Mouse (Mus musculus) neural tube, embryonic 12.5 days (tissue): ENCODE results near the gene Ppp2r5a. TPM values are rescaled to one million over a fixed set of nuclear protein-coding genes. Genes with fewer than 3 reads are reported as not detected.

Experiments used
- ATAC-seq: fragments of 200-750 bp; cut with Nextera tagmentation; 2 replicates; pipeline ENCODE4 v1.8.0; 2017; ENCODE audit warnings: low read depth, mild to moderate bottlenecking, moderate TSS enrichment, moderate library complexity; ENCODE audit not compliant: low FRiP score
- H3K27ac ChIP-seq: fragments of 300-500 bp; sonication (generic); 2 replicates; pipeline ENCODE4 v1.5.1; 2016
- H3K27me3 ChIP-seq: fragments of 300-500 bp; sonication (generic); replicated peaks from 2 replicates; pipeline ENCODE4 v1.6.1; 2016; ENCODE audit warnings: mild to moderate bottlenecking
- H3K36me3 ChIP-seq: fragments of 300-500 bp; sonication (generic); 2 replicates; pipeline ENCODE4 v1.6.1; 2016; ENCODE audit warnings: mild to moderate bottlenecking
- H3K4me1 ChIP-seq: fragments of 300-500 bp; sonication (generic); 2 replicates; pipeline ENCODE4 v1.6.1; 2016
- H3K4me2 ChIP-seq: fragments of 300-500 bp; sonication (generic); replicated peaks from 2 replicates; pipeline ENCODE4 v1.6.1; 2016; ENCODE audit warnings: mild to moderate bottlenecking
- H3K4me3 ChIP-seq: fragments of 300-500 bp; sonication (generic); 2 replicates; pipeline ENCODE4 v1.5.1; 2016
- H3K9ac ChIP-seq: fragments of 300-500 bp; sonication (generic); 2 replicates; pipeline ENCODE4 v1.6.1; 2016; ENCODE audit warnings: mild to moderate bottlenecking
- H3K9me3 ChIP-seq: fragments of 300-500 bp; sonication (generic); 2 replicates; pipeline ENCODE4 v1.6.1; 2016; ENCODE audit warnings: mild to moderate bottlenecking
- WGBS: fragments of 180-500 bp; shearing (Covaris S2); methylation state at CpG from one replicate; pipeline ENCODE4 v1.1.7; 2016; 5-methylcytosine and 5-hydroxymethylcytosine counted together
- polyA plus RNA-seq: library from polyadenylated mRNA; unstranded; fragments of >200 nt; fragmentation: Nextera tagmentation; extraction: Ambion mirVana; gene quantifications from 2 replicates; pipeline ENCODE4 v1.2.1, GENCODE M21; 2016

Ppp2r5a gene
- polyA plus RNA-seq, 1 experiment from 2014 or later = 16.2 TPM

DNA sequence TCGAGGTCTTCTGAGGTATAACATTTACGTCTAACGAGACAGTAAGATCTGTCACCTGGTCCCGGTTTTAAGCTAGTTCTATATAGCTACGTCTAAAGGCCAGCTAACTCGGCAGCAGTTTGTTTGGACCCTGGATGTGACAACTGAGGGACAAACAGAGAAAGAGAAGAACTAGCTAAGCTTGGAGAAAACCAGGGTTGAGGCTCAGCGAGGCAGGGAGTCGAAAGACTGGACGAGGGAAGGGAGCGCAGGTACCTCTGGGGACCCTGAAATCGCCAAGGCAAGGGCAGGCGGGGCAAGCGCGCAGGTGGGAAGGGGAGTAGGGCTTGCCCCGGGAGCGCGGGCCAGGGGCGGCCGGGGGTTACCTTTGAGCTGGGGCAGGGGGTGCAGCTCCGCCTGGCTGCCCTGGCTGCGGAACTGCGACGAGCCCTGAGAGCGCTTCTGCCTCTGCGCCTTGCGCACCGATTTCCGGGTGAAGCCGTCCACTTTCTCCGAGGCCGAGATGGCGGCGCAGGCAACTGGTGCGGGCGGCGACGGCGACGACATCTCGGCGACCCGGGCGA is 7.1 kb downstream of the Ppp2r5a start:
- peak overlapping the region; percentile 76 for H3K4me3 ChIP-seq
- no peaks in the 10 kb centered on the region for H3K9me3 ChIP-seq
- whole genome bisulfite sequencing = under 1% methylated on average over 35 of the region's 43 CpGs
- H3K4me2 ChIP-seq = peak overlapping the region; percentile 80
- H3K36me3 ChIP-seq = no peaks in the 10 kb centered on the region
- H3K27ac ChIP-seq = peak overlapping the region; percentile 72; the same call in 1 of the 2 replicates
- H3K9ac ChIP-seq = peak overlapping the region; percentile 72
- no peak for ATAC-seq
- 0 out of 2 replicates have a peak, but pooled peaks cover 3% of the 10 kb centered on the region for H3K4me1 ChIP-seq
- H3K27me3 ChIP-seq = no peaks in the 10 kb centered on the region

DNA sequence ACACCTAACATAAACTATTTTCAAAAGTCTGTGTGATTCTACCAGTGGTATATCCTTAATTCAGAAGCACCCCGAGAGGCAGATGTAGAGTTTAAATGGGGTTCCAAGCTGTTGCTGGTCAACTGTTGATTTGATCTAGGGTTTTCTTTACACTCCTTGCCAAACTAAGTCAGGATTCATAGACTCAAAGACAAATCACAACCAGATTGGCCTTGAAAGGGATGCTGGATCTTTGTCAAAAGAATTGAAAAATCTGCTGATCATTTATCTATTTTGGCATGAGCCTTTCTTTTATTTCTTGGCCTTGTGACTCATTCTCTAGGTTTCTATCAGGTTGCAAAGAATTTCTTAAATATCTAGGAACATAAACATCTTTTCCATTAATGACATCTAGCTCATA is 7.9 kb downstream of the Ppp2r5a start:
- WGBS = 44% methylated on average over 1 of the region's 1 CpGs
- Histone ChIP-seq H3K4me1 (0 out of 2 replicates have a peak, but pooled peaks cover 3% of the 10 kb centered on the region), H3K9ac (no peak overlapping the region), H3K36me3 (no peaks in the 10 kb centered on the region), H3K27ac (no peak overlapping the region), H3K4me3 (no peak overlapping the region), H3K27me3 (no peaks in the 10 kb centered on the region), H3K9me3 (no peaks in the 10 kb centered on the region), H3K4me2 (peak overlapping the region; percentile 80)
- no peak for ATAC-seq

DNA sequence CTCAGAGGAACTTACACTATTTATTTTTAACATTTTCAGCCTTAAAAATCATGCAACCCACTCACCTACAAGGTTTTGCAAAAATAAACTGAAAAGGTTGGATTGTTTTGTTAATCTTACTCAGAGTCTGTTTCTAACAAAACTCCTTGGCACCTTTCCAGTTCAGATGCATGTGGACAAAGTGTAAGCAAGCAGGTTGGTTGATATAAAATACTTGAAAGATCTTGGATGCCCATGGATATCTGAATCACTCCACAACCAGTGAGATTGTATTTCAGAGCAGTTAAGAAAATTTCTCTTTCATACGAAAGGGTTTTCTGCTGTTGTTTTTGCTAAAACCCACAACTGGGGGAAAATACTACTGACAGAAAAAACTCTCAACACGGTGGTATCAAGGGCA is 8.9 kb downstream of the Ppp2r5a start:
- Histone ChIP-seq H3K4me3 (no peak overlapping the region), H3K9ac (no peak overlapping the region), H3K27ac (no peak overlapping the region), H3K36me3 (no peaks in the 10 kb centered on the region), H3K4me1 (0 out of 2 replicates have a peak, but pooled peaks cover 3% of the 10 kb centered on the region), H3K27me3 (no peaks in the 10 kb centered on the region), H3K4me2 (no peak overlapping the region), H3K9me3 (no peaks in the 10 kb centered on the region)
- no peak for ATAC-seq
- 71% methylated on average over 2 of the region's 2 CpGs for WGBS

DNA sequence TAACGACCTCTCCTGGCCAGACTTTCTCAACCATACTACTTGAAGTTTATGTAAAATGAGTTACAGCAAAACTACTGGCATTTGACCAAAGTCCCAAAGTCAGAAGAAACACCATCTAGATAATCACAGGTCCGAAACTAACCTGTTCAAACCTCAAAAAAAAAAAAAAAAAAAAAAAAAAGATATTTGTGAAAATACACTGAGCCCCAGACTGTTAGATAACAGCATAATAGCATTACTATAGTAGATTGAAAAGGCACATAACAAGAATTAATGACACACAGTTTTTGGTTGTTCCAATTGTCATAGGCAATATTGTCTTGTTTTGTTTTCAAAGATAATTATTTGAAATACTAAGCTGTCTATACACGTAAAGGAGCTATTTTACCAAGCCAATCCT is 9.5 kb downstream of the Ppp2r5a start:
- no peak overlapping the region for H3K9ac ChIP-seq
- ATAC-seq = no peak
- 87% methylated on average over 3 of the region's 3 CpGs for WGBS
- H3K36me3 ChIP-seq = no peaks in the 10 kb centered on the region
- no peak overlapping the region for H3K4me2 ChIP-seq
- H3K4me3 ChIP-seq = no peak overlapping the region
- no peaks in the 10 kb centered on the region for H3K27me3 ChIP-seq
- 0 out of 2 replicates have a peak, but pooled peaks cover 3% of the 10 kb centered on the region for H3K4me1 ChIP-seq
- no peak overlapping the region for H3K27ac ChIP-seq
- H3K9me3 ChIP-seq = no peaks in the 10 kb centered on the region

DNA sequence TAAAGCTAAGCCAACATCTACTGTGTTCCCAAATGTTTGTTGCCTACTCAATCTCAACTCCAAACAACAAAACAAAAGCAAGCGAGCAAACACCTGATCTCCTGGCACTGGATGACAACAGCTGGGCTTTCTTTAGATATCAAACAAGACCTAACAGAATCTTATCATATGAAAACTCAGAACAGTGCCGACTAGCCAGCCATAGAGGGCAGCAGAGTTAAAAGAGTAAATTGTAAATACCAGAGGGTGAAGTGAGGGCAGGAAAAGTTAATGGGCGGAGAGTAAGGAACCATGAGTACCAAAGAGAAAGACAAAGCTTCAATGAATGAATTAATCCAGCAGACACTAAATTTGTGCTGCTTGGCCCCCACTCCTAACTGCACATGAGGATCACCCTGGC is 11.8 kb downstream of the Ppp2r5a start:
- WGBS = 29% methylated on average over 3 of the region's 3 CpGs
- Histone ChIP-seq H3K27ac (no peak overlapping the region), H3K4me1 (0 out of 2 replicates have a peak, but pooled peaks cover 3% of the 10 kb centered on the region), H3K9ac (no peak overlapping the region), H3K27me3 (no peaks in the 10 kb centered on the region), H3K9me3 (no peaks in the 10 kb centered on the region), H3K36me3 (no peaks in the 10 kb centered on the region), H3K4me2 (no peak overlapping the region), H3K4me3 (no peak overlapping the region)
- ATAC-seq = no peak

DNA sequence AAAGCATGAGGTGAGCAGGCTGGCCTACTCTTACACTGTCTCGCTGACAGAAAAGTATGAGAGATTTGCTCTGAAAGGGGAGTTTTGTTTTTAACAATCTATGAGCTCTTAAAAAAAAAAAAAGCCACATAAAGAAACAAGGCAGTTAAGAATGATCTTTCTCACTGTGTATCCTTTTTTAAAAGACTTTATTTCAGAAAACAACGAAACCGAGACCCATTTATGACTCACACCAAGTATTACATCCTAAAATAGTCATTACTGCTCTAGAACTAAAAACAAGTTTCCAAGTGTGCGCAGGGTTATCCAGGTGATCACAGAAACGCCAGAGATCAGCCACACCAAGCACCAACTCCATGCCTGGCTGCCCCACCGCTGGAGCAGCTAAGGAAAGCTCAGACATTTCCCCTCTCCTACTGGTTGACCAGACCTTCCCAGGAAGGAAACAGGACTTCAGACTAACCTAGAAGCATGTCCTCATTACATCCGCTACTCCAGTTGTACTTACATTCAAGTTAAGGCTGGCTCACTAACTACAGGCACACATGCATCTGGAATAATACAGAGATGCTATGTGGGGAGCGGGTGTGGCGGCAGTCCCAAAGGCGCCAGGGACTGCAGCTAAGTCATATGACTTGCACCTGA is 18.2 kb downstream of the Ppp2r5a start:
- Histone ChIP-seq H3K4me2 (no peak overlapping the region), H3K4me1 (no peaks in the 10 kb centered on the region), H3K27me3 (no peaks in the 10 kb centered on the region), H3K27ac (no peak overlapping the region), H3K36me3 (no peaks in the 10 kb centered on the region), H3K9me3 (no peaks in the 10 kb centered on the region), H3K9ac (no peak overlapping the region), H3K4me3 (no peak overlapping the region)
- WGBS = 95% methylated on average over 10 of the region's 10 CpGs
- no peak for ATAC-seq

DNA sequence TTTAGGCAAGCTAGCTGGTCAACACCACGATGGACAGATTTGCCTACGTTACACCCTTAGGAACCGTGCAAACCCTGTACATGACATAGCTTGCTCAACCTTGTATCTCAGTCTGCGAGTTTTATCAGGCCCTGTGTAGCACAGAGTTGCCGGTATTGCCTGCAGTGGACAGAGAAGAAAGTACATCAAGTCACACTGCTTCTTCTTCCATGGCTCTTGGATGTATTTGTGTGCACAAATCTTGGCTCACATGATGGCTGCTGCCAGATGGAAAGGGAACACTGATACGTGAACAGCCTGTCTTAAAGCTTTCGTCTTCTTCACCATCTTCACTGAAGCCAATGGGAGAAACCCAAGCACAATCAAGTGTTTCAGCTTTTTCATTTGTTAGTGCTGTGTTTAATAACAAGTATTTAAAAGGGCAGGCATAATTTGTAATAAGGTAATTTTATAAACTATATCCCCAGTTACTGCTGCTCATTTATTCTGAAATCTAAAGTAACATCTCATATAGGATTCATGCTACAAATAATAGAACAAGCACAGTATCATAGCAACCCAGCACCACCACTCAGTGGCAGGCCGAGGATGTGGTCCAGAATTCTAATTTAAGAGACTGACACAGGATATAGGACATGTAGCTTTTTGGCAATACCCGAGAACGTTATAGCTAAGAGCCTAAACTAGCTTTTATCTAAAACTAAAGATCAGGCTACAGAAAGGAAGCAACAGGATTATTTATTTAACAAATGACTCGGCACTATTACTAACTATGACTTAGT is 20.9 kb downstream of the Ppp2r5a start:
- no peak for ATAC-seq

DNA sequence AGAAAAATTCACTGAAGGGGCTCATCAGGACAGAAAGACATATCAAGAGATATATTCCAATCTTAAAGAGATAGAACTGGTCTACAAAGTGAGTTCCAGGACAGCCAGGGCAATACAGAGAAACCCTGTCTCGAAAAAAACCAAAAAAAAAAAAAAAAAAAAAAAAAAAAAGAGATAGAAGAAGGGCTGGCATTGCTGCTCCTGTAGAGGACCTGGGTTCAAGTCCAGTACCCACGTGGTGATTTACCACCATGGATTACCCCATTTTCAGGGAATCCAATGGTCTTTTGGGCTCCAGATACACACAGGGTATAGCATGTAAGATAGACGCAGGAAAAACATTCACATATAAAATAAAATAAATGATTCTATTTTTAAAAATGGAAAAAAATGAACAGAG is 22.2 kb downstream of the Ppp2r5a start:
- WGBS = 92% methylated on average over 3 of the region's 3 CpGs
- Histone ChIP-seq H3K36me3 (no peaks in the 10 kb centered on the region), H3K4me3 (no peak overlapping the region), H3K4me1 (no peaks in the 10 kb centered on the region), H3K27ac (no peak overlapping the region), H3K4me2 (no peak overlapping the region), H3K27me3 (no peaks in the 10 kb centered on the region), H3K9me3 (no peaks in the 10 kb centered on the region), H3K9ac (no peak overlapping the region)
- ATAC-seq = no peak

More for the DNA sequence above, 20.9 kb downstream of the Ppp2r5a start:
- WGBS = 92% methylated on average over 11 of the region's 11 CpGs
- no peak overlapping the region for H3K27ac ChIP-seq
- H3K4me2 ChIP-seq = no peak overlapping the region
- H3K9ac ChIP-seq = no peak overlapping the region
- H3K27me3 ChIP-seq = no peaks in the 10 kb centered on the region
- no peaks in the 10 kb centered on the region for H3K9me3 ChIP-seq
- H3K4me1 ChIP-seq = no peaks in the 10 kb centered on the region
- no peak overlapping the region for H3K4me3 ChIP-seq
- no peaks in the 10 kb centered on the region for H3K36me3 ChIP-seq

DNA sequence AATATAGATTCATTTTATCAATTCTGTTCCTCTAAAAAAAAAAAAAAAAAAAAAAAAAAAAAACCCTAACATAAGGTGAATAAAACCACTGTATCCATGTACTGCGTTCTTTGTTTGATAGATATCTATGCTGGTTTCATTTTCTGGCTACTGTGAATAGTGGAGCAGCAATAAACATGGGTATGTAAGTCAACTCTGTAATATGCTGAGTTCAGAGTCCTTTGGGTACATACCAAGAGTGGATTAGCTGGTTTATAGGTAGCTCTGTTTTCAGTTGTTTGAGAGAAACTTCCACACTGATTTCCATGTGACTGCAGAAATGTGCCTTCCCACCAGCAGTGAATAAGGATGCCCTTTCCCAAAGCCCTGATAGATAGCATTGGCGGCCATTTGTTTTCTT is 25.0 kb downstream of the Ppp2r5a start:
- Histone ChIP-seq H3K9me3 (no peaks in the 10 kb centered on the region), H3K27ac (no peak overlapping the region), H3K36me3 (no peaks in the 10 kb centered on the region), H3K4me2 (no peak overlapping the region), H3K9ac (no peak overlapping the region), H3K4me1 (no peaks in the 10 kb centered on the region), H3K27me3 (no peaks in the 10 kb centered on the region), H3K4me3 (no peak overlapping the region)
- WGBS = 96% methylated on average over 2 of the region's 2 CpGs
- ATAC-seq = no peak

DNA sequence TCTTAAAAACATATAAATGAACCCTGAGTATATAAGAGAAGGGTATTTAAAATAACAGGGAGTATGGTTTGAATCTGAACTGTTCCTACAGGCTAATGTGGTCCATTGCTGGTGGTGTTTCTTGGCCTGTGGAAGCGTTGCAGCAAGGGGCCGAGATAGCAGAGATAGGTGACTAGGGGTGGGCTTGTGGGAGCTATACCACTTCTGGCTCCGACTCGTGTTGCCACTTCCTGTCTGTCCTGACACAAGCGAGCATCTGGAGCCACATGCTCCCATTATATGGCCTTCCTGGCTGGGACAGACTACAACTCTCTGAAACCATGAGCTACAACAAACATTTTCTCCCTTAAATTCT is 27.5 kb downstream of the Ppp2r5a start:
- H3K9me3 ChIP-seq = no peaks in the 10 kb centered on the region
- no peak overlapping the region for H3K9ac ChIP-seq
- no peak for ATAC-seq
- 96% methylated on average over 5 of the region's 5 CpGs for WGBS
- no peak overlapping the region for H3K4me3 ChIP-seq
- H3K27me3 ChIP-seq = no peaks in the 10 kb centered on the region
- no peak overlapping the region for H3K27ac ChIP-seq
- no peak overlapping the region for H3K4me2 ChIP-seq
- no peaks in the 10 kb centered on the region for H3K4me1 ChIP-seq
- H3K36me3 ChIP-seq = peaks cover 2% of the 10 kb centered on the region; the same call in 1 of the 2 replicates

DNA sequence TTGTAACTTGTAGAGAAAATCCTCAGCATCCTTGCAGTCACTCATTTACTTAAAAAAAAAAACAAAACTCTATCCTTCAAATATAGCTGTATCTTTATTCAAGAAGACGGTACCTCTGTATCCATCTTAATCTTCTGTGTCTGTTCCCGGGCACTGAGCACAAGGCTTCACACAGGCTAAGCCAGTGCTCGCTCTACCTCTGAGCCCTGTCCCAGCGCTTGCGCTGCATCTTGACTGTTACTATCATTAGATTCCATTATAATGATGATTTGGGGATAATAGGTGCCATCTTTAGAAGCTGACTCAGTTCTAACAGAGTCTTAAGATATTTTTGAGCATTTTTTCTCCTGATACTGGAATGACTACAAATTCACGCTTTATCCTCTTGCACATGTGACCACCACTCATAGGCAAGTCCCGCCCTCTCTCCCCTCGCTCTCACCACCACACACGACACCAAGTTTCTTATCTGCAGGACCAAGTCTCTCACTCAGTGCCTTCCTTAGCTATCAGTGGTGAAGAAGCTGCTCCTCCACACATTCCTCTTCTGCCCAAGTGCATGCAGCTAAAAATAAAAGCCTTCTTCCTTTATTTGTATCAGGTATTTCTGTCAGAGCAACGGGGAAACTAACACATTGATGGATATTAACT is 28.0 kb downstream of the Ppp2r5a start:
- Histone ChIP-seq H3K4me1 (no peaks in the 10 kb centered on the region), H3K27me3 (no peaks in the 10 kb centered on the region), H3K9me3 (no peaks in the 10 kb centered on the region), H3K4me3 (no peak overlapping the region), H3K27ac (no peak overlapping the region), H3K4me2 (no peak overlapping the region), H3K36me3 (peaks cover 3% of the 10 kb centered on the region; the same call in 1 of the 2 replicates), H3K9ac (no peak overlapping the region)
- no peak for ATAC-seq
- WGBS = 94% methylated on average over 10 of the region's 10 CpGs

DNA sequence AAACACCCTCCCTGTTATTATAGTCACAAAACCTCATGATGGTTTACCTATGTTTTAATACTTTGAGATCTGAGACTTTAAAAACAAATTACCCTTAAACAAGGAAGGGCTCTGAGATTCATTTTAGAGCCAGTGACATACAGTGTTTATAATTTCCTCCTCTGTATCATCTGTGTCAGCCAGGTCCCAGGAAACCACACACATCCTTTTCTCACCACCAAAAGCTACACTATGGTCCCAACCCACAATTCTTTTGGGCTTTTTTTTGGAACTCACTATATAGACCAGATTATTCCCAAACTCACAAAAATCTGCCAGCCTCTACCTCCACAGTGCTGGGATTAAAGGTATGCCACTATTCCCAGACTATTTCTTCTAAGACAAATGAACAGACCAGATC is 33.9 kb downstream of the Ppp2r5a start:
- no peak for ATAC-seq
- peaks cover 3% of the 10 kb centered on the region; the same call in 1 of the 2 replicates for H3K36me3 ChIP-seq
- no peaks in the 10 kb centered on the region for H3K4me1 ChIP-seq
- no peak overlapping the region for H3K4me2 ChIP-seq
- no peaks in the 10 kb centered on the region for H3K9me3 ChIP-seq
- H3K27me3 ChIP-seq = no peaks in the 10 kb centered on the region
- no peak overlapping the region for H3K27ac ChIP-seq
- no peak overlapping the region for H3K9ac ChIP-seq
- no peak overlapping the region for H3K4me3 ChIP-seq
